ENCODE assay signal across 12 mouse cellular contexts in the genomic region with DNA sequence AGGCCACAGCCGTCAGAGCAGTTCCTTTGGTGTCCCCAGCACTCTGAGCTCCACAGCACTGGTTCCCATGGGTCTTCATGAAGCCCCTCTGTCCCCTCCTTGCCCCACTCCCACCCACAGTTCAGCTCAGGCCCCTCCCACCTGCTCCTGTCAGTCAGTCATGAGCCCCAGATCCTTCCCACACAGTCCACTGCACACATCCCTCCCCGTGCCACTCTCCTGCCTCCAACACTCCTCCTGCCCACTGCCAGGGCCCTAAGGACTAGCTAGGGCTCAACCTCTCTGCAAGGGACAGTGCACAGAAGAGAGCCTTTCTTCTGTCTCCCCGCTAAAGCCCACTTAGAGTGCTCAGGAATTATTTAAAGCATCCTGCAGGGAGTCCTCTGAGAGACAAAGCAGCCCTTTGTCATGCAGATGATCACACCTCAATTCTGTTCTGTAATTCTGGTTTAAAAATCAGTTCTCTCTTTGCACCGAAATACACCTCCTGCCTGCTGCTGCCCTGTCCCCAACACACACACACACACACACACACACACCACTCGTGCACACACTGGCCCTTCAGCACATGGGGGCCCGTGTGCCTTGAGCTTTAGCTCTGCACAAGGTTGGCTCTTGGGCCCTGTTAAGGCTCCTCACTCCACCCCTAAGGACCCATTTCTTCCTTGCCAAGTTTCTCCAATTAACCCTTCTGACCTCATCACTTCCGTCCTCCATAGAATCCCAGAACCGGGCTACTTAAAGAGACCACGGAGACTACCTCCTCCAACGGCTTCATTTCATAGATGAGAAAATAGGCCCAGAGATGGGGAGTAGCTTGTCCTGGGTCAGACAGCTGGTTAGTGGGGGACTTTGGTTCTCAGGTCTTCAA. TPM values are rescaled to one million over a fixed set of nuclear protein-coding genes. Genes with fewer than 3 reads are reported as not detected.
DNase-seq lines count a peak whose midpoint lies in the region; ATAC-seq lines count a peak whose summit lies in the region.
"Had no signal": no experiment of that assay in that cellular context is flagged by ENCODE, and none has a peak within 500 bp of the region (broad histone marks: within the 10 kb centered on the region; RNA-seq: fewer than 3 reads in every experiment).

No protein-coding gene starts in this region.

- ATAC-seq in neural tube, embryonic 13.5 days (ENCODE audit: low read depth): peak; percentile 25; the same call in 1 of the 2 replicates
- ATAC-seq in forebrain, embryonic 12.5 days (ENCODE audit: low FRiP score): peak; percentile 52; the same call in 1 of the 2 replicates
- peak; percentile 53 for ATAC-seq in midbrain, embryonic 13.5 days
- ATAC-seq in erythroblast, adult 5-6 weeks (replicated peaks; ENCODE audit: low FRiP score, poor library complexity, severe bottlenecking): no peak

- intact Hi-C loops in heart, postnatal 10 days (cut with DNase I): no loop called here

- H3K27ac ChIP-seq in neural tube, embryonic 13.5 days (replicated peaks): peak overlapping the region; percentile 62
- peak overlapping the region; percentile 57 for H3K27ac ChIP-seq in forebrain, embryonic 12.5 days
- H3K27ac ChIP-seq in midbrain, embryonic 13.5 days: peak overlapping the region; percentile 79

- DNase-seq in neural tube, embryonic 10.5 days (ENCODE audit: extremely low spot score, low spot score): no peak
- DNase-seq in adipocyte (ENCODE audit: low spot score): no peak
- no peak for DNase-seq in heart, postnatal 10 days
- DNase-seq: adrenal gland, postnatal 14 days; cerebellum, adult 11 months; kidney, postnatal 4 days; thymus, postnatal 14 days had no signal

- peaks cover 8% of the 10 kb centered on the region; the same call in 1 of the 2 replicates for H3K27me3 ChIP-seq in neural tube, embryonic 13.5 days
- peaks cover 43% of the 10 kb centered on the region for H3K27me3 ChIP-seq in forebrain, embryonic 12.5 days
- H3K27me3 ChIP-seq in midbrain, embryonic 13.5 days: no peaks in the 10 kb centered on the region

- no peaks in the 10 kb centered on the region for H3K36me3 ChIP-seq in neural tube, embryonic 13.5 days
- no peaks in the 10 kb centered on the region for H3K36me3 ChIP-seq in forebrain, embryonic 12.5 days (replicated peaks)
- no peaks in the 10 kb centered on the region for H3K36me3 ChIP-seq in midbrain, embryonic 13.5 days

- 15% methylated on average over 10 of the region's 10 CpGs for WGBS in neural tube, embryonic 13.5 days
- WGBS in forebrain, embryonic 12.5 days: 4% methylated on average over 10 of the region's 10 CpGs
- WGBS in midbrain, embryonic 13.5 days: 7% methylated on average over 10 of the region's 10 CpGs

- H3K4me1 ChIP-seq in neural tube, embryonic 13.5 days (replicated peaks): peaks cover 37% of the 10 kb centered on the region
- peaks cover 42% of the 10 kb centered on the region for H3K4me1 ChIP-seq in forebrain, embryonic 12.5 days
- H3K4me1 ChIP-seq in midbrain, embryonic 13.5 days (replicated peaks): peaks cover 47% of the 10 kb centered on the region

- H3K9ac ChIP-seq in neural tube, embryonic 13.5 days: 0 out of 2 replicates have a peak overlapping the region, but pooled peaks have one; percentile 41
- 0 out of 2 replicates have a peak overlapping the region, but pooled peaks have one; percentile 1 for H3K9ac ChIP-seq in forebrain, embryonic 12.5 days
- H3K9ac ChIP-seq in midbrain, embryonic 13.5 days (replicated peaks): no peak overlapping the region

- H3K9me3 ChIP-seq in neural tube, embryonic 13.5 days: no peaks in the 10 kb centered on the region
- H3K9me3 ChIP-seq in forebrain, embryonic 12.5 days: no peaks in the 10 kb centered on the region
- H3K9me3 ChIP-seq in midbrain, embryonic 13.5 days: no peaks in the 10 kb centered on the region

- no peak overlapping the region for H3K4me3 ChIP-seq in neural tube, embryonic 13.5 days
- no peak overlapping the region for H3K4me3 ChIP-seq in forebrain, embryonic 12.5 days (replicated peaks)
- H3K4me3 ChIP-seq in midbrain, embryonic 13.5 days (replicated peaks): no peak overlapping the region

- H3K4me2 ChIP-seq in neural tube, embryonic 13.5 days: no peak overlapping the region
- H3K4me2 ChIP-seq in forebrain, embryonic 12.5 days: no peak overlapping the region
- no peak overlapping the region for H3K4me2 ChIP-seq in midbrain, embryonic 13.5 days (replicated peaks)

RNA-seq across cellular contexts. Expression of gene Cpne5, which starts 50.7 kb away (rescaled TPM):
- polyA plus RNA-seq in neural tube, embryonic 13.5 days (2015; fragmentation: Nextera tagmentation; extraction: Ambion mirVana): 21.6 and 23.4 TPM in 2 replicates
- polyA plus RNA-seq in forebrain, embryonic 12.5 days (2016; fragmentation: Nextera tagmentation; extraction: Ambion mirVana): 9.9 and 10.7 TPM in 2 replicates
- 20.5 and 22.0 TPM in 2 replicates for polyA plus RNA-seq in midbrain, embryonic 13.5 days (2015; fragmentation: Nextera tagmentation; extraction: Ambion mirVana)
- total RNA-seq in erythroblast, adult 5-6 weeks (2015; ENCODE audit: low replicate concordance): not detected in 2 replicates
- 0.26 and 0.70 TPM in 2 replicates for total RNA-seq in erythroblast, adult 5-6 weeks (2017; ENCODE audit: low replicate concordance)
- total RNA-seq in heart, postnatal 10 days (2021): 1 to 10 TPM; 2.7 to 5.7 TPM
- total RNA-seq: liver, adult 2 months had no signal
- polyA plus RNA-seq: liver, adult 2 months had no signal
